Mouse (Mus musculus) layer of hippocampus, postnatal 36 days (tissue): ENCODE measurements at regions not wholly inside any gene's neighbourhood (a gene's known extent, or its start where the extent isn't known, plus 50 kb on each side); places are given as distances from the start of the nearest gene placed in this dataset.

Experiments used
- DNase-seq, 2 experiments: peaks; one replicate each; pipeline ENCODE4 v3.0.0; 2022

DNA sequence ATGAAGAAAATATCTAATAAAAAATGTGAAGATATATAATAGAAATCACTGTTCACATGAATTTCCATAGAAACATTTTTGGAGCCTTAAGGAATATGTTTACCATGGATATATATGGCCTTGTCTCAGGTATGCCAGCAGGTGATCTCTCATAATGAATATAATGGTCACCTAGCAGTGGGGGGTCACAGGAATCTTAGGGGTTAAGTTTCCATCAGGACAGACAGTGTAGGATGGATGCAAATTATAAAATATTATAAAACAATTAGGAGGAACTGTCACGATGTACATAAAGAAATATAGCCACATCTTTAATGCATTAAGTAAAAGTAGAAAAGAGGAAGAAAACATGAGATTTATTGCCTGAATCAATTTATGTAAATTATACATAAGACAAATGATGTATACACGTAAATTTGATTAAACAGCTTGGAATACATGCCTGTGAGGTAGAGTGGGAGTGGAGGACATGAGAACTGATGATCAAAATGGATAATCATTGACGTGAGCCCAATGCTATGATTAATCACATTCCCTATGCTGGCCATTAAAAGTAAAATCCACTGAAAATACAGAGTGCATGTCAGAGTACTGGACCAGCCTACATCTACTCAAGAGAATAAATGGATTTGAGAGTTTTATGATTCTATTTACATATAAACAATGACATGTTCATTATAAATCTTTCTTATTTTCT is 693.0 kb upstream of the Gpc5 start:
- DNase-seq: no peak

DNA sequence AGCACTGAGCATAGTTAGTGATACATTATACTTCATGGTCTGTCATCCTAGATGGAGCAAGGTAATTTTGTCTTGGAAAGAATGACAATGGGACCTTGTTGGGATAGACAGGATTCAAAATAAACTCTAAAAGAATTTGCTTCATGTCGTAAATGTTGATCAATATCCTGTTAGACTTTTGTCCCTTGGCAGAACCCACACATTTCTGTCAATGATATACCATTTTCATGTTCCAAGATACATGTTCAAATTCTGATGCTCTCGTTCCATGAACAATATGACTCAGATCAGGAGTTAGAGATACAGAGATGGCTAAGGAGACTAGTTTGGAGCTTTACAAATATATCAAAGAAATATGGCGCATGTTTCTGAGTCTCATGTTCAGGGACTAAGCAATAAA is 673.2 kb upstream of the Gpc5 start:
- no peak for DNase-seq

DNA sequence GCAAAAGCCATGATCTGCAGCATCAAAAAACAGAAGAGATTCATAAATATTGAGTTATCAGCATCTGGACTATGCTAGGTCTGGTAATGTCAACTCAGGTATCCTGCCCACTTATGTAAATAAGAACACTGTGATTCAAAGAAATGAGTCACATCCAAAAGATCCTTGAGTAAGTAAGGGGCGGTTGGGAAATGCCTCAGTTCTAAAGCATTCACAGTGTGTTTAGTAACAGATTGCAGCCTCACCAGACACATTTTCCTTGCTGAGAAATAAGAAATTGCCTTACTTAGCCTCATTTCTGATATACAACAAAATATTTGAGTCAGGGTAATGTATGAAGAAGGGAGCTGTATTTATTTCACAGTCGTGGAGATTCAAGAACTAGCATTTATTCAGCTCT is 666.5 kb upstream of the Gpc5 start:
- no peak for DNase-seq
